Mouse (Mus musculus) G1E (cell line): Measurements from ENCODE around the gene Adrm1.

Source experiments
- CTCF ChIP-seq: IDR thresholded peaks from 2 replicates; pipeline ENCODE4 v1.5.1; 2012; ENCODE audit warnings: low read depth, low read length, inconsistent platforms, mixed read lengths
- GATA1 ChIP-seq: IDR thresholded peaks from 2 replicates; pipeline ENCODE4 v1.6.1; 2012; ENCODE audit warnings: borderline replicate concordance, low read length, inconsistent platforms, mixed read lengths
- POLR2AphosphoS5 ChIP-seq: IDR thresholded peaks from 2 replicates; pipeline ENCODE4 v1.6.1; 2012; ENCODE audit warnings: low read depth, low read length, inconsistent platforms; ENCODE audit not compliant: insufficient replicate concordance
- TAL1 ChIP-seq: conservative IDR thresholded peaks from 2 replicates; pipeline ENCODE4 v1.6.1; 2012; ENCODE audit warnings: low read depth, low read length, inconsistent platforms, mixed read lengths

DNA sequence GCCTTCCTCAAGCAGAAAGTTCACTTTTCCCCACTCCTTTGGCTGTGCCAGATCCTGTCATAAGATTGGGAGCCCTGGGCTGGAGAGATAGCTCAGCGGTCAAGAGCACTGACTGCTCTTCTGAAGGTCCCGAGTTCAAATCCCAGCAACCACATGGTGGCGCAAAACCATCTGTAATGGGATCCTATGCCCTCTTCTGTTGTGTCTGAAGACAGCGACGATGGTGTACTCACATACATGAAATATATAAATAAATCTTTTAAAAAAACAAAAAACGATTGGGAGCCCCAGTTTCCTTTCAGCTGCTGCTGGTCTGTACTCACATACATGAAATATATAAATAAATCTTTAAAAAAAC lies 13.4 kb downstream of the Adrm1 start:
- TF ChIP-seq CTCF (no peak), GATA1 (no peak), TAL1 (no peak), POLR2AphosphoS5 (no peak)
